Mouse (Mus musculus) liver, embryonic 14.5 days (tissue): ENCODE results near the gene Rabgap1l. TPM values are rescaled to one million over a fixed set of nuclear protein-coding genes. Genes with fewer than 3 reads are reported as not detected.
A peak's percentile ranks its signal among the peaks of the same experiment; 100 is the strongest.

Experiments used
- ATAC-seq: fragments of 200-750 bp; cut with Nextera tagmentation; 2 replicates; pipeline ENCODE4 v1.8.0; 2017; ENCODE audit warnings: moderate number of reproducible peaks, mild to moderate bottlenecking, moderate library complexity; ENCODE audit not compliant: insufficient read depth
- DNase-seq, 3 experiments: peaks; one replicate each; pipeline ENCODE4 v3.0.0-alpha.2; 2012 to 2013; ENCODE audit warnings: low read depth in 3 of 3, low spot score in 3 of 3
- H3K27ac ChIP-seq: fragments of 300-500 bp; sonication (generic); 2 replicates; pipeline ENCODE4 v1.5.1; 2014; ENCODE audit warnings: moderate library complexity, mild to moderate bottlenecking, control low read depth, inconsistent platforms
- H3K27me3 ChIP-seq: fragments of 300-500 bp; sonication (generic); 2 replicates; pipeline ENCODE4 v1.6.1; 2014; ENCODE audit warnings: mild to moderate bottlenecking, low read length, moderate library complexity; ENCODE audit not compliant: control insufficient read depth, insufficient read depth
- H3K36me3 ChIP-seq: fragments of 300-500 bp; sonication (generic); replicated peaks from 2 replicates; pipeline ENCODE4 v1.6.1; 2014; ENCODE audit warnings: low read depth; ENCODE audit not compliant: control insufficient read depth, insufficient read depth
- H3K4me1 ChIP-seq, 2 experiments: fragments of 200-500 bp in 1 of 2; fragments of 300-500 bp in 1 of 2; sonication (generic) in 1 of 2; replicated peaks; 2 replicates each; pipeline ENCODE4 v1.6.1; 2012 to 2014; ENCODE audit warnings: antibody characterized with exemption in 1 of 2, inconsistent platforms in 1 of 2, low read length in 1 of 2; ENCODE audit not compliant: control insufficient read depth in 2 of 2, insufficient read depth in 2 of 2
- H3K4me2 ChIP-seq: fragments of 300-500 bp; sonication (generic); 2 replicates; pipeline ENCODE4 v1.6.1; 2014; ENCODE audit warnings: low read depth, mild to moderate bottlenecking, control low read depth, moderate library complexity
- H3K4me3 ChIP-seq, 2 experiments: fragments of 200-500 bp in 1 of 2; fragments of 300-500 bp in 1 of 2; sonication (generic) in 1 of 2; 2 replicates each; pipeline ENCODE4 v1.5.1; 2012 to 2014; ENCODE audit warnings: low read depth in 2 of 2, low read length in 2 of 2, mild to moderate bottlenecking in 2 of 2, control low read depth in 1 of 2, inconsistent platforms in 1 of 2, moderate library complexity in 1 of 2; ENCODE audit not compliant: insufficient read depth in 1 of 2
- H3K9ac ChIP-seq: fragments of 300-500 bp; sonication (generic); replicated peaks from 2 replicates; pipeline ENCODE4 v1.6.1; 2014; ENCODE audit warnings: mild to moderate bottlenecking, control low read depth, moderate library complexity
- H3K9me3 ChIP-seq: fragments of 300-500 bp; sonication (generic); 2 replicates; pipeline ENCODE4 v1.6.1; 2016; ENCODE audit warnings: low read length, mixed read lengths; ENCODE audit not compliant: control insufficient read depth
- CTCF ChIP-seq: IDR thresholded peaks from 2 replicates; pipeline ENCODE4 v1.5.1; 2016; ENCODE audit warnings: antibody characterized with exemption, low read depth, control low read depth
- EP300 ChIP-seq: IDR thresholded peaks from 2 replicates; pipeline ENCODE4 v1.6.1; 2016; ENCODE audit warnings: antibody characterized with exemption, low read depth
- WGBS: fragments of 180-500 bp; shearing (Covaris S2); extraction: QIAGEN DNeasy Blood & Tissue Kit; methylation state at CpG from one replicate; pipeline ENCODE4 v1.1.7; 2014; ENCODE audit not compliant: insufficient replicate concordance; 5-methylcytosine and 5-hydroxymethylcytosine counted together
- polyA plus RNA-seq, 2 experiments: library from polyadenylated mRNA; depleted of rRNA in 1 of 2; stranded (reverse) in 1 of 2; unstranded in 1 of 2; fragments of >200 nt; fragmentation: Nextera tagmentation in 1 of 2; extraction: Ambion mirVana in 1 of 2; gene quantifications; 2 replicates each; pipeline versions ENCODE4 v1.2.1 to v1.2.3; 2012 to 2014

Rabgap1l gene
- polyA plus RNA-seq (2012; rRNA removed) (10.6 and 18.7 TPM in 2 replicates), polyA plus RNA-seq (2014; fragmentation: Nextera tagmentation; extraction: Ambion mirVana) (27.5 and 31.3 TPM in 2 replicates)

- Histone ChIP-seq H3K4me2 (peak within 1 kb of the TSS; percentile 78), H3K27ac (peak within 1 kb of the TSS; percentile 97), H3K9ac (peak within 1 kb of the TSS; percentile 98), H3K27me3 (no peaks in the 10 kb centered on the region), H3K4me3 (peak within 1 kb of the TSS; percentile 70 to 88), H3K36me3 (no peaks in the 10 kb centered on the region), H3K4me1 (peaks cover 25 to 34% of the 10 kb centered on the region in 2 experiments), H3K9me3 (no peaks in the 10 kb centered on the region)
- ATAC-seq (peak; percentile 88), DNase-seq (peak; percentile 87 to 89 (median 89))
- WGBS: under 1% methylated on average over 55 of the region's 67 CpGs
- no peak for TF ChIP-seq EP300
- TF ChIP-seq CTCF: peak; percentile 13; the same call in 1 of the 2 replicates
Observed at GRCm38 (mm10) chr1:160792686-160793355, at the start of gene Rabgap1l. TSS of gene Rabgap1l (minus strand) at chr1:160793211.

- 71% methylated on average over 10 of the region's 10 CpGs for WGBS
- Histone ChIP-seq H3K9me3 (no peaks in the 10 kb centered on the region), H3K27me3 (no peaks in the 10 kb centered on the region), H3K36me3 (no peaks in the 10 kb centered on the region), H3K4me3 (no peak overlapping the region), H3K4me2 (no peak overlapping the region), H3K27ac (no peak overlapping the region), H3K4me1 (peaks cover 14 to 19% of the 10 kb centered on the region in 2 experiments), H3K9ac (no peak overlapping the region)
- DNase-seq (no peak), ATAC-seq (no peak)
- no peak for TF ChIP-seq EP300
- TF ChIP-seq CTCF: no peak
Observed at GRCm38 (mm10) chr1:160842567-160842966, 49.6 kb upstream of the Rabgap1l start.

- H3K4me1 ChIP-seq: peaks cover 14 to 19% of the 10 kb centered on the region in 2 experiments
- DNase-seq (no peak), ATAC-seq (no peak)
- no peaks in the 10 kb centered on the region for H3K27me3 ChIP-seq
- no peak overlapping the region for H3K4me2 ChIP-seq
- no peak overlapping the region for H3K9ac ChIP-seq
- H3K27ac ChIP-seq: no peak overlapping the region
- WGBS: 57% methylated on average over 5 of the region's 5 CpGs
- TF ChIP-seq CTCF: no peak
- no peak for TF ChIP-seq EP300
- no peaks in the 10 kb centered on the region for H3K36me3 ChIP-seq
- no peak overlapping the region for H3K4me3 ChIP-seq
- H3K9me3 ChIP-seq: no peaks in the 10 kb centered on the region
Observed at GRCm38 (mm10) chr1:160840618-160841017, 47.6 kb upstream of the Rabgap1l start.

GRCm38 (mm10) chr1:160839095-160839494 lies 46.1 kb upstream of the Rabgap1l start:
- H3K4me1 ChIP-seq: peaks cover 2 to 9% of the 10 kb centered on the region in 2 experiments
- whole genome bisulfite sequencing: 22% methylated on average over 4 of the region's 4 CpGs
- H3K9me3 ChIP-seq: no peaks in the 10 kb centered on the region
- H3K27me3 ChIP-seq: no peaks in the 10 kb centered on the region
- no peak overlapping the region for H3K4me3 ChIP-seq
- H3K36me3 ChIP-seq: no peaks in the 10 kb centered on the region
- no peak overlapping the region for H3K27ac ChIP-seq
- TF ChIP-seq CTCF: no peak
- no peak for TF ChIP-seq EP300
- ATAC-seq (peak; percentile 28; the same call in 1 of the 2 replicates), DNase-seq (peak in 1 of 3 experiments; percentile 24)
- no peak overlapping the region for H3K9ac ChIP-seq
- H3K4me2 ChIP-seq: no peak overlapping the region

- ATAC-seq (peak; percentile 40; the same call in 1 of the 2 replicates), DNase-seq (no peak)
- no peaks in the 10 kb centered on the region for H3K36me3 ChIP-seq
- WGBS: 50% methylated on average over 1 of the region's 1 CpGs
- no peak overlapping the region for H3K4me2 ChIP-seq
- no peak overlapping the region for H3K9ac ChIP-seq
- no peak overlapping the region for H3K4me3 ChIP-seq
- peaks cover 8 to 11% of the 10 kb centered on the region in 2 experiments for H3K4me1 ChIP-seq
- H3K9me3 ChIP-seq: no peaks in the 10 kb centered on the region
- H3K27me3 ChIP-seq: no peaks in the 10 kb centered on the region
- no peak overlapping the region for H3K27ac ChIP-seq
- TF ChIP-seq CTCF (no peak), EP300 (no peak)
Observed at GRCm38 (mm10) chr1:160834446-160834845, 41.4 kb upstream of the Rabgap1l start.
